Mouse (Mus musculus) ovary, adult 10 weeks (tissue): ENCODE data around the gene Sh2d1a. TPM values are rescaled to one million over a fixed set of nuclear protein-coding genes. Genes with fewer than 3 reads are reported as not detected.

Experiments
- polyA plus RNA-seq: library from polyadenylated mRNA; stranded (reverse); fragments of 350-450 nt; fragmentation: Illumina TruSeq; extraction: RNeasy Lipid Tissue Mini Kit (QIAGEN cat#74804); gene quantifications from one replicate; pipeline ENCODE4 v1.2.3, GENCODE M21; 2014

Gene Sh2d1a
- polyA plus RNA-seq: not detected

GRCm38 (mm10) chrX:42502291-42503043 lies at the start of gene Sh2d1a:
Gene Sh2d1a (plus strand): TSS chrX:42502453.

GRCm38 (mm10) chrX:42489446-42489845 lies 12.8 kb upstream of the Sh2d1a start, which contains the start of gene Tex13c2:
Gene Tex13c2 (plus strand): TSS chrX:42489691.

Other genes with a start within 250 kb of the Sh2d1a start
- not detected for gene Tex13c2, start 12.8 kb upstream of the Sh2d1a start, polyA plus RNA-seq